Mouse (Mus musculus) kidney, adult 8-10 months (tissue): ENCODE data around the gene Man2a1.

Experiments used
- DNase-seq, 2 experiments: peaks; one replicate each; pipeline ENCODE4 v3.0.0; 2022

Man2a1 gene

DNA sequence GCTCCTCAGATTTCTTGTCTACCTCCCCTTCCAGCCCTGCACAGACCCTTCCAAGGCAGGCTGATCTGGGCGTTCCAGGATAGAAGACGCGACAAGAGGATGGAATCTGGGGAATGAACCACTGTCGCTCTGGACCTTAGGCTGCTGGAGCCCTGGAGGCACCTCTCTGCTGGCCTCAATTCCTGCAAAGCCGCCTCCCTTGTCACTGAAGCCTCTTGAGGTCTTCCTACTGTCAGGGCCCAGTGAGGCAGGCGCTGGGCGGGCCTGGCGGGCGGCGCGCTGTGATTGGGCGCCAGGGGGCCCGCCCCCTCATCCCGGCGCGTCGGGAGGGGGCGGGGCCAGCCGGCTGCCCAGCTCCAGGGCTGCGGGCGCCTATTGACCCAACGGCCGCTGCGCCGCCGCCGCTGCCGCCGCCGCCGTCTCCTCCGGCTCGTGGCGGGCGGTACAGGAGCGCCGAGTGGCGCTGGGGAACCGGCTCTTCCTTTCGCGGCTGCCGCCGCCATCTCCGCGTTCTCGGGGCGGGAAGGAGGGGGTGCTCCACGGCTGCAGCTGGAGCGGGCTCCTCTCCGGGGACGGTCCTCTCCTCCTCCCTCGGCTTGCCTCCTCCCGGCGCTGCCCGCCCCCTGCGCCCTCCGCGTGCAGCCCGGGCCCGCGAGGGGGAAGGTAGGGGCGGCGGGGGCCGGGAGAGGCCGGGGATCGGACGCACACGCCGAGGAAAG, at the start of gene Man2a1:
Gene Man2a1, plus strand, starts transcription at position 365 of the 719 bp plus-strand sequence.
- peak; percentile 86 to 88 for DNase-seq

DNA sequence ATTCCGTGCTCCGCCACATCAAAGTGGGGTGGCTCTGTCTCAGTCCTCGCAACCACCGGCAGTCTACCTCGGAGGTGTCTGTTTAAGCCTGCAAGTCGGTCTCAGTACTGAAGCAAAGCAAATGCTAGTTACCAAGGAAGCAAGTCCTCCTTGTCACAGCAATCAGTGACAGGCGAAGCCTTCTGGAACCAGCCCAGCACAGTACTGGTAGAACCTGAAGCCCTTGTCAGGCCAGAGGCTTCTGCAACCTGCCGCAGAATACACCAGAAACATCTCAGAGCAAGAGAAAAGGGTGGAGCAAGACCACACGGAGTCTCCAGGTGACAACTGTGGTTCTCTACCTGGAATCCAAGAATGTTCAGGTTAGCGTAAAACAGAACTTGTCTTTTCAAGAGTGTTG, 47.2 kb upstream of the Man2a1 start:
- DNase-seq: no peak

DNA sequence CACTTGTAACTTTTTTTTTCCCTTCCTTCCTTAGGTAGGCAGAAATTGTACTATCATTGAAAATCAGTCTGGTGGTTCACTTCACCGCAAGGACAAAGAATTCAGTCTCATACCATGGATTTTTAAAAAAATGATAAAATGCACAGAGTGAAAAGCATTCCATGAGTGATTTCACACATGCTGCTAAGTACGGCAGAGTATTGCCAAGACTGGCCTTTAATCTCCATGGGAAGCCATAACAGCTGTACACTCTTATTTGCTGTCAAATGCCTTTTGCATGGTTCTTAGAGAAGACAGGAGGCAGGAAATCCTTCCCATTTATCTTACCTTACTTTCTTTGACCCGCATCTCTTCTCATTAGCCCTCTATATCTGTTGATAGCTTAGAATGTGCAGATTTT, 45.6 kb upstream of the Man2a1 start:
- DNase-seq: no peak

DNA sequence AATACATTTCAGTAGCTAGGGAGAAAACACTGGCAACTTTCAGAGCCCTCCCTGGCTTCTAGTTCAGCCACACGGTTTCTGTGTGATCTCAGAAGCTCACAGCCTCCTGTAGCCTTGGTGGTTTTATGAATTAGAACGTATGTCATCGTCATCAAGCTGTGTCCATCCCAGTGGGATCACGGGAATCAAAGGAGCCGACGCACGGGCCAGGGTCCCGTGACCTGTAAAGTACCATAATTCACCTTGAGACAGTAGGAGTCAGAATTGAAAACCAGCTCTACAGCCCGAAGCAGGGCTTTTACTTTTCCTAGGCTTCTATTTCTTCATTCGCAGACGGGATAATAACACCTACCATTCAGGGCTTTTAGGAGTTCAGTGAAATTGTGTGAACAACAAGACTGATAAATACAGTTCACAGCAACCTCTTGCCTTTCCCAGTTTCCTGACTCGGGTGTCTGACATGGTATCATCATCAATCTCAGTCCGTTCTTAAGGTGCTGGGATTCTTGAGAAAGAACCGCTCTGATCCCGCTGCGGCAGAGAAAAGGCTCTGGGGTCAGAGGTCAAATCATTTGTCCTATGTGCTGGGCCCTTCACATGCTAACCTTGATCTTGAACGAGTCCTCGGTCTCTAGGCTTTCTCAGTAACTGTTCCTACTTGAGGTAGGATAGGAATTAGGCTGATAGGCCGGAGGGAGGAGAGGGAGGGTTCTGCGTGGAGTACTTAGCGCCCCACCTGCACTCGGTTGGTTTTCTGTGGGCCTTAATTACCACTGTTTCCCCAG, 43.7 kb upstream of the Man2a1 start:
- no peak for DNase-seq

DNA sequence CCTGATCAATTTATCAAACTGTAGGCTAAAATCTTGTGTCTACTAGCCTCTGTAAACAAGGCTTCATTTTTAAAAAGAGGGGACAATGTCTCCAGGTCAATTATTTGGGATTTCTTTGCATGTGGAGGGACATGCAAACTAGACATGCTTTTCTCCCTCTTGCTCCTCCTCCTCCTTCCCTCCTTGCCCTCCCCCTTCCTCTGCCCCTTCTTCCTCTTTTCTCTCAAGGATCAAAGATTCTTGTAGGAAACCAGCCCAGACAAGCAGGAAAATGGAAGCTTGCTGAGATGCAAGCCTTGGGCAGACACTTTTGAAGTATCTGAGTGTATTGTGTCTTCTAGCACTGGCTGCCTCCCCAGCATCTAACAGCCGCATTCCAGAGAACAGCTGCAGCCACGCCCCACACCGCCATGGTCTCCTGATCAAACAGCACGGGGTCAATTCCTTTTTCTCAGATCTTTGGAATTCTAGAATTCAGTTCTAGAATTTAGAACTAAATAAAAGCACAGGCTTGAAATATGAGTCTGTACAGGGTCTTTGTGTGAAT, 41.5 kb upstream of the Man2a1 start:
- DNase-seq: no peak

DNA sequence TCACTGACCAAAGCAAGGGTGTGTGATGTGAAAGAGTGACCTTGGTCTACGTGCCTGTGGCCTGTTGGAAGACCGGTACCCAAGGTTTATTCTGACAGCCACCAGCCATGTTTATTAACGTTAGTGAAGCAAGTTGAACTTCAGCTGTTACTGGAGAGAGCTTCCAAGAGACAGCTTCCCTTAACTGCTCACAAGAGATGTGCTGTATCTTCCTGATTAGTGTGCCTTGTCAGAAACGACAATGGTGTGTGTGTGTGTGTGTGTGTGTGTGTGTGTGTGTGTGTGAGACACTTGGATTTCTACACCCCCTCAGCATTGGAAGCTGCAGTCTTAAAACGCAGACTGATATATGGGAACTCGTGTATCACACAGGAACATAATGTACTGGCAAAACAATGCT, 34.1 kb upstream of the Man2a1 start:
- no peak for DNase-seq

DNA sequence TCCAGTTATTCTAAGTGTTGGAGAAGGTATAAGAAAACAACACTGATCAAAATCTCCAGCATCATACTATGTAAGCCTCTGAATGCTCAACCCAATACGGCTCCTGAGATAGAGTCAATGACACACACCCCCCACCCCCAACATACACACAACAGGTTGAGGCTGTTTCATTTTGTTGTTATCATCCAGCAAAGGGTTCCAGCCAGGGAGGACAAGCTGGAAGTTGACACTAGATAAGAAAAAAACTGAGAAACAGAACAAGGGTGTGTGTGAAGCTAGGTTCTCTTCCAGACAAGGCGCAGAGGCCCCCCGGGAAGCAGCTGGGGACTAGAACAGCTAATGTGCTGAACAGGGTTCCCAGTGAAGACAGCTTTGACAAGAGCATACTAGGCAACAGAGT, 33.0 kb upstream of the Man2a1 start:
- no peak for DNase-seq

DNA sequence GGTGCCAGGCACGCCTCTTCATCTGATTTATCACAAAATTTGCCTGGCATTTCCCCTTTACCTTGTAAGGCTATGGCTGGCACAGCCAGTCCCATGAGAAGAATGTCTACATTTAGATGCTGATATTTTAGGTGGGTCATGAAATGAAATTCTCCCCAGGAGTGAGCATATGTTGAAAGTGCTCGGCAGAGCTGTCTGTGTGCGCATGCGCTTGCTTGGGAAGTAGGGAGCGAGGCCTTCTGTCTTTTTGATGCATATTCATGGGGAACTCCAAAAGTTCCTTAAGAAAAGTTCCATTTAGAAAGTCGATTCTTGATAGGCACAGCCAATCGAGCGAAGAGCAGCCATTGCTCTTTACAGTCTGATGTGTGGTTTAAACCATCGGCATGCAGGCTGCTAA, 26.6 kb upstream of the Man2a1 start:
- DNase-seq: no peak

DNA sequence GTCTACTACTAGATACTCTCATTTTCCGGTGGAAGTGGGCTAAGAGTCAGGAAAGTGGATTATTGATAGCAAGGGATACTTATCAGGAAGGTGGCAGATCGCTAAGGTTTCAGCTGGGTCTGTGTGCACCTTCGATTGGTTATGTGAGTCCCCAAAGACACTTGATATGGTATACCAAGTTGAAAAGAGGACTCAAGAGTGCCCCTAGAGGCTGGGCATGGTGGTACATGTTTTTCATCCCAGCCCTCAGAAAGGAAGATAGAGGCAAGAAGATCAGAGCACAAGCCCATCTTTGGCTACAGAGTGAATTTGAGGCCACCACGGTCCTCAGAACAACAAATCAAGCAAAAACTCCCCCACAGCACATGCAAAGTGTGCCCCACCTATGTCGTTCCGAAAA, 25.3 kb upstream of the Man2a1 start:
- DNase-seq: peak; percentile 5 to 50

DNA sequence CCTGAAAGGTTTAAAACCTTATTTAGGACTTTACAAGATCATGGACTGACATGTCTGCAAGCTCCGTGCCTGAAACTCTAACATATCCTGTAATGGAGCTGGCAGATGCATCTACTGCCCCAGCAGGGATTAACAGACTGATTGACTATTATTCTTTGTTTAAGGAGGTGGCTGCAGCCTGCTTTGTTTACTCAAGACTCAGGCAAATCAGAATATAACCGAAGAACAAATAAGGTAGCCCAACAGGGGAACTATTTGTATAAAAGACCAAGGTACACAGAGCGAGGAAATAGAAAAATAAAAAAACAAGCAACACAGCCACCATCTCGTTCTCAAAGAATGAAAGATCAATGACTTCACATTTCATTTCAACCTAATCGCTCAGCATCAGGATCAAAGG, 23.1 kb upstream of the Man2a1 start:
- no peak for DNase-seq

DNA sequence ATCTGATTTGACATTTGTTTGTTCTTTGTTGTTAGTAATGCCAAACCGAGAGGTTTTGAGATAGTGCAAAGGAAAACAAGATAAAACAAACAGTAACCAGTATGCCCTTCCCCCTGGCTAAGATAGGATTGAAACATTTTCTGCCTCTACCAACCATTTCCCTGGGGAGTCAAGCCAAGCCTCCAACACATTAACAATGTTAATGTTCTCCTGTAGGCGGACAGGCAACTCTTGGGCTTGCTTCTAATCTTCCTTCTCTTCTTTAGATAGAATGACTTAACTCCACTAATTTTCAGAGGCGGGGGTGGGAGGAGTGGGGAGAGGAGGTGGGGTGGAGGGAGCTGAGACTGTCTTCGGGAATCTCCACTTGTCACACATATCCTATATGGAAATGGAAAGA, 22.2 kb upstream of the Man2a1 start:
- DNase-seq: no peak

DNA sequence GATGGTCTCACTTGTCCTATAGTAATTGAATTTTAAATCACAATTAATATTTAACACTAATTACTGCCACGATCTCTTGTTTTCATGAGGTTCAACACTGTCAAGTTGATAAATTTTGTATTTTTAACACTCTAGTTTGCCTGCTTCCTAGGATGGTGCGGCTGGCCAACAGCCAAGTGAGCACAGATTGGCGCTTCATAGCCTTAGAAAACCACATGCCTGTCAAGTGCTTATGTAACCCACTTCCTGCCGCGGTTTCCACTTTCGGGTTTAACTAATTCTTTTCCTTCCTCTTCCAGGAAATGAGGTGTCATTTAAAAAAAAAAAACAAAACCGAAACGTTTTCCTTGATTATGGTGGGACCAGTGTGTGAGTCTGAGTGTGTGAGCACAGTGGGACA, 20.8 kb upstream of the Man2a1 start:
- peak; percentile 13 to 28 for DNase-seq

DNA sequence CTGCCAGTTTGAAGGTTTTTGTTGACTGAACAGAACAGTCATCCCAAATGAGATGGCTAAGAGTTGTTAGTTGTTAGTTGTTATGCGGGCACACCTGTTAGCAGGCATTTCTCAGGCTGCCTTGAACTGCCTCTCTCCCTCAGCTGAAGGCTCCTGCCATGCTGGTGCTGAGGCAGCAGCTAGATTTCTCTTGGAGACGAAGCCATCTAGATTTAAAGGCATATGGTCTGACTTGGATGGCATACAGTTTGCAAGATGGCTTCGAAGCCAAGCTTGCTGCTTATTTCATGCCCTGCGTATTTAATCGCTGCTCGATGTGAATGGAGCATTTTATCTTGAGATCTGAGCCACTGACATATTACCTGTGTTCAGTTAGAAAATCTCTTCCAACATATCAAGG, 19.4 kb upstream of the Man2a1 start:
- DNase-seq: no peak

DNA sequence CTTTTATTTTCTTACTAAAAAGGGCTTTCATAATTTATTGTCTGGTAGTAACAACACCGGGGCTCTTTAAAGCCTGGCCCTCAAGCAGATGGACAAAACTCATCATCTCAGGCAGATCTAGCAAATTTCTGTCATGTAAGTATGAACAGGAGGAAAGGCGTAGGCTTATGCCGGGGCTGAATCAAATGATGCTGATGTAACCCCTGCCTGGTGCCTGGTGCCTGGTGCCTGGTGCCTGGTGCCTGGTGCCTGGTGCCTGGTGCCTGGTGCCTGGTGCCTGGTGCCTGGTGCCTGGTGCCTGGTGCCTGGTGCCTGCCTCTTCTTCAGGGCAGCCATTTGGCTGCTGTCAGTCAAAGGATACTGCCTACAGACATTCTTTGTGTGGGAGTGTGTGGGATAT, 18.6 kb upstream of the Man2a1 start:
- DNase-seq: no peak

DNA sequence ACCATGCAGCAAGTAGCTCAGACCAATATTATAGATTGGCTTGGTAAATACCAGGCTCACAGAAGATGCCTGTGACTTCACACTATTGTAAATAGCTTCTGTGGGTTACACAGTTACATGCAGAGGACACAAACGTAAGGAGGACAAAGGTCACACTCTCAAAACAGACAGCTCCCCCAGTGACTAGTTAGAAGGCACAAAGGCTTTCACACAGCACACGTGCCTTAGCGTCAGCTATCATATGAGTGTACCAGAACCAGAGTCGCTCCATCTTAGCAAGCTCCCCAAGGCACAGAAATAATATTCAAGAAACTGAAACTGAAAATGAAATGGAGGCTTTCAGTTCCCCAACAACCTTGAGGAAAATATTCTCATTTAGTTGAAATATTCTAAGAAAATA, 10.1 kb upstream of the Man2a1 start:
- no peak for DNase-seq

DNA sequence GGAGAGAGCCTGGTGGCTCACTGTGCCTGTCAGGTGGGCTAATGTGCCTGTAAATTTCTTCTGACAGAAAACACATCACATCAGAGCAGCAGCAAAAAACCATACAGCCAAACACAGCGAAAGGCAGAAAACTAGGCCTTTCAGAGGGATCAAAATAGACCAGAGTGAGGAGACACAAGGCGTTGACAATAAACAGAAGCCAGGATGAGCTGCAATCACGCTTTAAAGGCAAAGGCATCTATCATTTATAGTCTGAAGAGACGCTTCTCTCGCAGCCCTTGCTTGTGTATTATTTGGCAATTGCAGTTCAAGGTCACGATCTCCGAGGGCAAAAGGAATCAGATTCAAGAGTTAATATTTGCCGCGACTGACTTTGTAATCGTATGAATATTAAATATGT, 9.2 kb upstream of the Man2a1 start:
- DNase-seq: no peak

DNA sequence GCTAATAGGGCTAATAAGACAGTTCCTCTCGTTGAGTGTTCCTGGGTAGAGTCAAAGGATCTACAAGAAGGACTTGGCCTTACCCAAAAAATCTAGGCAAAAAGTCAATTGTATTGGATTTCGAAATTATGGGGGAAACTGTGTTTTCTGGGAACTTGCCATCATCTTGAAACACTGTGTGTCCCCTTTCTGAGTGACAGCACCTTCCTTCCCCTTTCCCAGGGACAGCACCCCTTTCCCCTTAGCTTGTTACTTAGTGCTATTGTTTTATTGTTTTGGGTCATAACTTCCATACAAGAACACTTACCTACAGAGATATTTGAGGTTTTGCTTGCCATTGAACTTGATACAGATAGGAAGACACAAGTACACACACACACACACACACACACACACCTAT, 8.2 kb upstream of the Man2a1 start:
- no peak for DNase-seq

DNA sequence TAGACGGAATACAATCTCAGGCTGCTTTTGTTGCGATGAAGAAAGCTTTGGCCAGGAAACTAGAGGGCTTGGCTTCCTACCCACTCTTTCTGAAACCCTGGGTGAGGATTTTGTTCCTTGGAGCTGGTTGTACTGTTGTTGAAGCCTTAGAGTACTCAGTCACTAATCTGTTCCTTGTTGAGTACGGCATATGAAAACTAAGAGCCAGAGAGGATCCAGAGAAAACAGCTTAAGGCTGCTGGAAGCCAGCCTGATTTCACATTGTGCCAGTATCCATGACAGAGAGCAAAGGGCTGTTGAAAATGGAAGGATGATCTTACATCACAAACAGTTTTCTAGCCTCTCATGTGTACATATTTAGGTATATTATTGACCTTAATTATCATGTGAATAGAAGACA, 7.7 kb upstream of the Man2a1 start:
- DNase-seq: no peak

DNA sequence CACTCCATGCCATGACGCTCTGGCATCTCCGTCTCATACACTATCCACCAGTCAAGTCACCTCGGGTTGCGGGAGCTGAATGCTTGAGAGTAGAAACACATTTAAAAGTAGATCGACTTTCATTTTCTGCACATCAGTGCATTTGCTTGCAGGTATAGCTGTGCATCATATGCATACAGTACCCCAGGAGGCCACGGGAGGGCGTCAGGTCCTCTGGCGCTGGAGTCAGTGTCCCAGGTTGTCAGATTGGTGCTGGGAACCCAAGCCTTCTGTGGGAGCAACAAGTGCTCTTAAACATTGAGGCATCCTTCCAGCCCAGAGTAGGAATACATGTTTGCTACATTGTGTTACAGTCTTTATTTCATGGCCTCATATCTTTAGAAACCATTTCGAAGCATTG, 2.8 kb upstream of the Man2a1 start:
- no peak for DNase-seq

DNA sequence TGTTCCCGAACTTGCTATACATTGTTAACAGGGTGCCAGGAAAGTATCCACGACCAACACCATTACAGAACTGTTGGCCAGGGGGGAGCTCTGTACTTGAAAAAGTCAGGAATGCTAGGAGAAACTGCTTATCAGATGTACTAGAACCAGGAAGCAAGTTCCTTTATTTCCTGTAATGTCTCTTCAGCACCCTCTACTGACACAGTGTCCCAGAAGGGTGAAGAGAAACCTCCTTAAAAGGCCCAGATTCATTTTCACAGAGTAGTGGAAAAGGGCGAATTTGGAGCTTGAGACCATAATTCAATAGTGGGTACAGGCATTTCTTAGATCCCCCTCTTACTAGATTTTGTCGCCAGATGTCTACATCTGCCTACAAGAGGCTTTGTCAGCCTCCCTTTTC, 620 bp upstream of the Man2a1 start:
- DNase-seq: peak; percentile 45 to 59

DNA sequence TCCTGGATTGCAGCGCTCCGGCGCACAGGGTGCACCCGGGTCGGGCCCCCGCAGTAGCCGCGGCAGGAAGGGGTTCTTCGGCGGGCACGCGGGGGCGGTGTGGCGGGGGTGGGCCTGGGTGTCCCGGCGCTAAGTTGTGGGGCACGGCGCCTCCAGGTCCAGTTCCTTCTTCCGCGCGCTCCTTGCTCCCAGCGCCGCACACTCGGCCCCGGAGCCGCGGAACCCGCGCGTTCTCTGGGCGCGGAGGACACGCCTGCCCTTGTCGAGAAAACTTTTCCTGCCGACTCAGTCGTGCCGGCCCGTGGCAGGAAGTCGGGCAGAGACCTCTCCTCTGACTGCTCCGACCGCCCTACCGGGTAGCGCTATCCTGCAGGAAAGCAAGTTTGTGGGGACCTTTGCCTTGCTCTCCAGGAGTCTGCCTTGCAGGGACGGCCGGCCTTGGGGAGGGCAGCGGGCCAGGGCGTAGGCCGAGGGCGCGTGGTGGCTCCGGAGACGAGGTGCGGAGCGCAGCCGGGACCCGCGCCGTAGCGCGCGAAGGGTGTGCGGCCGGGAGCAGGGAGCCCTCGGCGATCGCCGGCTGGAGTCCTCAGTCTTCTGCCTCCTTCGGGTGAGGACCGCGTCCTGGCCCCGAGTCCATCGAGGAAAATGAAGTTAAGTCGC, 685 bp downstream of the Man2a1 start:
- peak; percentile 52 to 68 for DNase-seq

DNA sequence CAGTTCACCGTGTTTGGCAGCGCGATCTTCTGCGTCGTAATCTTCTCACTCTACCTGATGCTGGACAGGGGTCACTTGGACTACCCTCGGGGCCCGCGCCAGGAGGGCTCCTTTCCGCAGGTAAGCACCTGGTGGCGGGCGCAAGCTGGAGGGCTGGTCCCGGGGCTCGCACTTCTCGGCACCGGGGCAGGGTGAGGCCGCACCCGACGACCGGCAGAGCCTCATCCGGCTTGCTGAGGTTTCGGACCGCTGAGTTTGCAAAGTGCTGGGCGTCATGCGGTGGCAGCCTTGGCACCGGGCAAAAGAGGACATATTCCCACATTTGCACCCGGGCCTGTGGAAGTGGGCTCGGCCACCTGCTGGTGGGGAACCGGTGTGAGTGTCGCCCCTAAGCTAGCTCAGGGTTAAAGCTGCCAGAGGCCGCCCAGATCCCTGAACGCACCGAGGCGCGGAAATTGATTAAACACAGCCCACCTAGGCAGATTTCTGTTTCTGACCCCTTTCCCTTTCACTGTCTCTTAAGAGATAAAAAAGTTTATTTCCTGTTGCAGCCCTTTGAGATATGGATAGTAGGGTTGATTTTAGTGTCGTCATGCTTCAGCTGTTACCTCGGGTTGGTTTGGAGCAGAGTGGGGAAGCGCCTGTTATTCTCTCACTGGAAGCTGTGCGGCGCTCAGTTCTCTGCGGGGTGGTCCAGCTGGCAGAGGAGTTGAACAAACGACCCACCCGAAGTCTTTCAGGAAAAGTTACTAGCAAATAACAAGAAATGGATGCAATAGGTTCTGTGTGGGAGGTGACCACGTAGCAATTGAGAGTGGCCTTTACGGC, 1.4 kb downstream of the Man2a1 start:
- peak; percentile 48 to 59 for DNase-seq

DNA sequence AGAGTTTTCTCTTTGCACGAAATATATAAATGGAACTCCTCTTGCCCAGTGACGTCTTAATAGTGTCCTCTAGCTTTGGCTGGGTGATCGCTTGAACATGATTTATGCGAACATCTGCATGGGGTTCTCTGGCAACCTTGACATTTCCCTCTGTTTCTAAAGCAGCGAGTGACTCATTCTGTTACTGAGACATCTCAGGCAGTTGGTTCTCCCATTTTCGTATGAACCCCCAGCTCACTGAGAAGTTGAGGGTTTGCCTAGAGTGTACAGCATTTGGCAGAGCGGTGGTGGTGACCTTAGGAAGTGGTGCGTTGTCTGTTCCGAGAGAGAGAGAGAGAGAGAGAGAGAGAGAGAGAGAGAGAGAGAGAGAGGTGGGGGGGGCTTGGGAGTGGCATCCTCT, 2.6 kb downstream of the Man2a1 start:
- DNase-seq: no peak
